Mouse (Mus musculus) spleen, adult 2 months (tissue): Measurements from ENCODE around the gene Mkks.

Experiments used
- CTCF ChIP-seq: fragments of 200-500 bp; IDR thresholded peaks from 2 replicates; pipeline ENCODE4 v1.5.1; 2011; ENCODE audit warnings: mild to moderate bottlenecking, inconsistent platforms; ENCODE audit not compliant: insufficient read depth, insufficient read length, insufficient replicate concordance; ENCODE audit errors: extremely low read depth
- POLR2A ChIP-seq: fragments of 200-500 bp; IDR thresholded peaks from 2 replicates; pipeline ENCODE4 v1.6.1; 2011; ENCODE audit warnings: low read depth, low read length, inconsistent platforms

GRCm38 (mm10) chr2:136850366-136850765, 40.8 kb downstream of the Mkks start:
- TF ChIP-seq CTCF (no peak), POLR2A (no peak)
